Mouse (Mus musculus) inflammation-experienced regulatory T-cells, adult 6 months (primary cell): ENCODE measurements around the gene Samhd1. TPM values are rescaled to one million over a fixed set of nuclear protein-coding genes. Genes with fewer than 3 reads are reported as not detected.

Experiments used
- ATAC-seq: one replicate; pipeline ENCODE4 v1.8.0; 2017
- polyA plus RNA-seq, 3 experiments: library from polyadenylated mRNA; unstranded; fragments of 100-300 nt; shearing (Covaris generic); gene quantifications; one replicate each; pipeline ENCODE4 v1.2.1; 2017

Samhd1 gene
- polyA plus RNA-seq, 3 experiments from 2014 or later: 383 to 537 (median 471) TPM

DNA sequence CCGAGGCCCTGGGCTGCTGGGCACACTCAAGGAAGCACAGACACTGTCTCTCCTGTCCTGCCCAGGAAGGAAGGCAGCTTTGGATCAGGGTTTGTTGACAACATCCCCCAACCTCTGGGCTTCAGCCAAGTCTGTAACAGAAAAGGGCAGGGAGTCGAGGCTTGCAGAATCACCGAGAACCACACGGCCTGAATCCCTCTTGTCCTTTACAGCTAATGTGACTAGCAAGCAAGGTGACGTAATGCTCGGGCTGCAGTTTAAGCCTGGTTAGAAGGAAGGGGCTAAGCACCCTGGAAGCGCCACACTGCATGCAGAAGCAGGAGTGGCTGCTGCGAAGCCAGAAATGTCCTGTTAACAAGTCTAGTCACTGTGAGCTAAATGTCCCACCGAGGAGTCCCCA, 64.7 kb downstream of the Samhd1 start:
- ATAC-seq: no peak

DNA sequence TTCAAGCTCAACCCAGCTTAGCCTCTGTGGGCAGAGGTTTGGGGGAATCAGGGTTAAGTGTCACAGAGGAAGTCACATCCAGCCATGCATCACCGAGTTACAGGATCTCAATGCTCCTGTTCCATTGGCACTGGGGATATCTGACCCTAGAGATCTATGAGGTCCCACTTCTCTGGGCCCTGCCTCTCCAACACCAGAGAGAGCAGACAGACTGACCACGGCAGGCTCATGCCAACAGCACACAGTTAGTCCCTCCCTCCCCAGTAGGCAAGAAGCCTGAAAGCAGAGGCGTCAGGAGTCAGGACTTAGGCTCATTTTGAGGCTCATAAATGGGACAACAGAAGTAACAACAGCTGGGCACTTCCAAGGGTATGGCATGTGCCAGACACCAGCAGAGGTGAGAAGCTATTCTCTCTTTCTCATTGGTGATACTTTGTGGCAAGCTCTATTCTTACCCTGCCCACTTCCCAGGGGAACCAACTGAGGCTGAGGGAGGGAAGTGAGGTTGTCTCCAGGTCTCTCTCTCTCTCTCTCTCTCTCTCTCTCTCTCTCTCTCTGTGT, 65.2 kb downstream of the Samhd1 start:
- ATAC-seq: no peak

DNA sequence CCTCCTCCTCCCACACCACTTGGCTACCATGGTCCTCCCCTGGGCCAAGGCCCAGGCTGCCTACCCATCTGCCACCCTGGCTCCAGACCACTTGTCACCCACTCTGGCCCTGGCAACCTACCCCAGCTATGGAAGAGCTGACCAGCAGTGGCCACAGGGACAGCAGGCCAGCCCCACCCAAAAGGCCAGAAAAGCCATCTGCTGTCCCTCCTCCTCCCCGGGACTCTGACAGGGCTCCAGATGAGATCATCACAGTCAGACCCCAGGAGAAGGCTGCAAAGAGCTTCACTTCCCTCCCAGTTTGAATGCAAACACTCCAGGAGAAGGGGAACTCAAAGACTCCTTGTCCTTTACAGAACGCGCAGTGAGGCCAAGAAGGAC, 65.7 kb downstream of the Samhd1 start:
- ATAC-seq: no peak

GRCm38 (mm10) chr2:157068701-157069354, 66.2 kb downstream of the Samhd1 start:
- ATAC-seq: no peak

DNA sequence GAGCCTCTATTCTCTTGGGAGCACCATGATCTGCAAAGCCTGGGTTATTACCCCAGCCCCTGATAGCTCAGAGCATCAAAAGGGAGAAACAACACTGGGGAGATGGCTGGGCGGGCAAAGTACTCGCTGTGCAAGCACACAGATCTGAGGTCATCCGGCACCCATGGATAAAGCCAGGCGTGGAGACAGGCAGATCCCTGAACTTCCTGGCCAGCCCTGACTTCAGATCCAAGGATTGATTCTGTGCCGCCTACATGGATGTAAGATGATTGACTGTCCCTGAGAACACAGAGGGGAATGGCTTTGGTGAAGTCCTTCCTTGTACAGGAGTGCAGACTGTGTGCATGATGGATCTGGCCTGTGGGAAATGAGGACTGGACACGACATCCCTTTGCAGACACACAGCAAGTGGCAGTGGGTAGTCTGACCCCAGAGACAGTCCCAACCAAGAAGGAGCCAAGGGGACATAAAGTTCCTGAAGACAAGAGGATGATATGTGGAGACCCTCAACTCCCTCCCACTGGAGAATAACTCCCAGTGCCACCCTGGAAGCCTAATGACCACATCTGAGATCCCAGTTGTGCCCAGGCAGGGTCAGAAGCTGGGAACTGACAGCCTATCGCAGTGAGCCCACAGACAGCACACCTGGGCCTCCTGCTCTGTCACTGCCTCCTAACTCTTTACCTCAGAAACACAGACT, 68.2 kb downstream of the Samhd1 start:
- ATAC-seq: no peak

DNA sequence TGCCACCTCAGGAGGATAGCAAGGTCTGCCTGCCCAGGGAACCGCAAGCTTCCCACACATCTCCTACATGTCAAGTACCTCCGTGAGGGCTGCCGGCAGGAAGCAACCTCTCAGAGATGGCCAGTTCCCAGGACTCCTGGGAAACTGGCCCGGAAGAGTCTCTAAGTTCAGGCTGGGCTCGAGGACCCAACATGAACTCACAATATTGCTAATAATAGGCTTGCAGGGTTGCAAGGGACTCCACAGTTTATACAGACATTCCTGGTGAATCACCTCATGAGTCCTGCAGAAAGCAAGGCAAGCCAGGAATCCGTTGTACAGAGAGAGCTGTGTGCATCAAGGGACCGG, 69.2 kb downstream of the Samhd1 start:
- no peak for ATAC-seq

- no peak for ATAC-seq
Observed at GRCm38 (mm10) chr2:157064978-157065878, 69.8 kb downstream of the Samhd1 start.

- no peak for ATAC-seq
Observed at GRCm38 (mm10) chr2:157064136-157064535, 70.9 kb downstream of the Samhd1 start.

- no peak for ATAC-seq
Observed at GRCm38 (mm10) chr2:157063241-157063700, 71.8 kb downstream of the Samhd1 start.

- ATAC-seq: no peak
Observed at GRCm38 (mm10) chr2:157060557-157061305, 74.3 kb downstream of the Samhd1 start.

DNA sequence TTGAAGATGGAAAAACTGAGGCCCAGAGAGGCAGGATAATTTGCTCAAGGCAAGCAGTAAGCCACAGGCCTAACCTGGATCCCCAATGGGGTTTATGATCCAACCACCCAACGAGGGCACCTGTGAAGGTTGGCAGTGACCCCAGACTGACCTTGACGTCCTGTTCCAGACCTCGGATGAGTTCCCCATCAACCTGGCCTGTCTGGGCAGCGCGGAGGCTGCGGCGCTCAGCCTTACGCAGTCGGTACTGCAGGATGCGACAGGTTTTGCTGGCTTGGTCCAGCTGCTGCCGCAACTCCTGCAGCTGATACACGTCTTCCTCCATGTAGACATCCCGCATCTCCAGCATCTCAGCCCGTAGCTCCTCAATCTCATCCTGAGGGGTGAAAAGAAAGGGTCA, 75.0 kb downstream of the Samhd1 start:
- ATAC-seq: no peak

- ATAC-seq: no peak
Observed at GRCm38 (mm10) chr2:157059166-157059565, 75.9 kb downstream of the Samhd1 start.

GRCm38 (mm10) chr2:157058342-157058998, 76.6 kb downstream of the Samhd1 start:
- ATAC-seq: no peak

DNA sequence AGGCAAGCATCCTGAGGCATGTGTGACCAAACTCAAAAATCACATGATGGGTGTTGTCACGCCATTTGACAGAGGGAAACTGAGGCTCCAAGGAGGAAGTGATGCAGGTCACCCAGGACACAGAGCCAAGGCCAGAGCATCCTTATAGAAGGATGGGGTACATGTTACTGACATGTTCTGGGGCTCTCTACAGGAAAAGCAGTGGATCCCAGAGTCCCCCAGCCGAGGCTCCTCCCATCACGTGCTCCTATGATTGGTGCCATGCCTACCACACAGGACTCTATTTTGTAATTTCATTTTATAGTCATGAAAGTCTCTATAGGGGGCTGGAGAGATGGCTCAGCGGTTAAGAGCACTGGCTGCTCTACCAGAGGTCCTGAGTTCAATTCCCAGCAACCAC, 77.3 kb downstream of the Samhd1 start:
- ATAC-seq: no peak

- ATAC-seq: no peak
Observed at GRCm38 (mm10) chr2:157057186-157057585, 77.9 kb downstream of the Samhd1 start.

DNA sequence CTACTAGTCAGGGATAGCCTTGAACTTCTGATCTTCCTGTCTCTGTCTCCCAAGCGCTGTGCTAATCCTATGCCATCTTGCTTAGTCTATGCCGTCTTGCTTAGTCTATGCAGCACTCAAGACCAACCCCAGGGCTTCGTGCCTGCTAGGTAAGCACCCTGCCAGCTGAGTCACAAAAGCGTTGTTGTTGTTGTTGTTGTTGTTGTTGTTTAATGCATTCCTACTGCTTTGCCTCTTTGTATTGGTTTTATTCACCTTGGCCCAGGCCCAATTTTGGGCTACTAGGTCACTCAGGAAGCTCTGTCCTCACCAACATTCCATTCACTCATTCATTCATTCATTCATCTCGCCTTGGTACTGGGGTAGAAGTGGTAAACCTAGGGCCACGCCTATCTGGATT, 79.3 kb downstream of the Samhd1 start:
- no peak for ATAC-seq

- no peak for ATAC-seq
Observed at GRCm38 (mm10) chr2:157054816-157055215, 80.2 kb downstream of the Samhd1 start.

GRCm38 (mm10) chr2:157054297-157054696, 80.8 kb downstream of the Samhd1 start:
- no peak for ATAC-seq

DNA sequence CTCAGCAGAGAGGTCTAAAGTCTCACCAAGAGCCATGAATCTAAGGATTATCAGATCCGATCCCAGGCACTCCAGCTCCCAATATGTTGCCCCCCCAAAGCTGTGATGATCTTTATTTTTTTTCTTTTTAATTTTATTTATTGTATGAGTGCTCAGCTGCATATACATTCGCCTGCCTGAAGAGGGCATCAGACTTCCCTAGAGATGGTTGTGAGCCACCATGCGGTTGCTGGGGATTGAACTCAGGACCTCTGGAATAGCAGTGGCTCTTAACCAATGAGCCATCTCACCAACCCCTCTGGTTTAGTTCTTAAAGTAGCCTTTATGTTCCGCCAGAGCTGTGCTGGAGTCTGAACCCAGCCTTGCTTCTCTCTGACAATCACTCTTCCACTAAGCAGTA, 81.3 kb downstream of the Samhd1 start:
- ATAC-seq: no peak

DNA sequence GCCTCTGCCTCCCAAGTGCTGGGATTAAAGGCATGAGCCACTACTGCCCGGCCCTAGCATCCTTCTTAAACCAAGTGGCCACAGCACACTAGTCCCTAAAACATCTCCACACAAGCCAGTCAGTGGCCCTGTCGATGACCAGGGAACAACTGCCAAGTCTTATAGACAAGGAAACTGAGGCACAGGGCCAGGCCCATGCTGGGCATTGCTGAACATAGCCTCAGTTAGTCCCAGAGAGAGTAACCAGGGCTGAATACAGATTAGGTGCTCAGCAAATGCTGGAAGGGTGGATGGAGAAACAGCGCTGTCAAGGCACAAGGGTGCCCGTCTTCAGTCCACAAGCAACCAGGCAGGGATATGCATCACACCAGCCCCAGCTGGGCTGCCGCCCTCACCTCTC, 81.9 kb downstream of the Samhd1 start:
- no peak for ATAC-seq

DNA sequence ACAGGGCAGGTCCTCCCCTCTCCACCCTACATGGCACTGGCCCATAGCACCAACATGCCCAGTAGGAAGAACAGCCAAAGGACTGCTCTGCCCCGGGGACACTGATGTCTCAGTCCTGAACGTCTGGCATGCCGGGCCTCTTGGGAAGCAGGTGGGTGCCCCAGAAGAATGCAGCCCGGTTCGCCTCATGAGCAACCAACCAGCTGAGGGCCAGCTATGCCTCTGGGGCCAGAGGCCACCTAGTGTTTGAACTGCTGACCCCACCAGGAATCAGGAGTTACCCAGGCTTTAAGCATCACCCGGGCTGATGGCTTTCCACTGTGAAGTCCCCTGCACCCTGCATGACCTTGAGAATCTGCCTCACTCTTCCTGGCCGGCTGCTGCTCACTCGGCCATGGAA, 82.6 kb downstream of the Samhd1 start:
- no peak for ATAC-seq

- no peak for ATAC-seq
Observed at GRCm38 (mm10) chr2:157049831-157050243, 85.2 kb downstream of the Samhd1 start.
